Mouse (Mus musculus) adrenal gland, adult 2 months (tissue): ENCODE measurements around the gene Eef1e1. TPM values are rescaled to one million over a fixed set of nuclear protein-coding genes. Genes with fewer than 3 reads are reported as not detected.
A peak's percentile ranks its signal among the peaks of the same experiment; 100 is the strongest.

Experiments
- DNase-seq: peaks from one replicate; pipeline ENCODE4 v3.0.0; 2021
- polyA plus RNA-seq: library from polyadenylated mRNA; depleted of rRNA; stranded (reverse); fragments of >200 nt; gene quantifications from 2 replicates; pipeline ENCODE4 v1.2.3, GENCODE M21; 2012; rRNA removed
- total RNA-seq, 2 experiments: library from RNA; stranded (reverse); gene quantifications; 2 replicates each; pipeline ENCODE4 v1.2.3; 2021

The Eef1e1 gene
- total and polyA plus RNA-seq, 3 experiments = 1.7 to 39.7 (median 32.0) TPM

- DNase-seq = no peak
These were observed 34.5 kb downstream of the Eef1e1 start for GRCm38 (mm10) chr13:38624292-38624902.

- DNase-seq = peak; percentile 67
These were observed 35.6 kb downstream of the Eef1e1 start for GRCm38 (mm10) chr13:38623296-38623695.

- DNase-seq = peak; percentile 81
These were observed 40.7 kb downstream of the Eef1e1 start for GRCm38 (mm10) chr13:38618001-38618630.

- DNase-seq = peak; percentile 51
These were observed 42.0 kb downstream of the Eef1e1 start for GRCm38 (mm10) chr13:38616887-38617286.

GRCm38 (mm10) chr13:38615656-38616055, 43.2 kb downstream of the Eef1e1 start:
- DNase-seq = no peak

- DNase-seq = no peak
These were observed 44.6 kb downstream of the Eef1e1 start for GRCm38 (mm10) chr13:38614298-38614697.

- DNase-seq = no peak
These were observed 45.3 kb downstream of the Eef1e1 start for GRCm38 (mm10) chr13:38613583-38613982.

- DNase-seq = no peak
These were observed 46.2 kb downstream of the Eef1e1 start for GRCm38 (mm10) chr13:38612608-38613007.

- DNase-seq = no peak
These were observed 46.7 kb downstream of the Eef1e1 start for GRCm38 (mm10) chr13:38612179-38612578.

- peak; percentile 84 for DNase-seq
These were observed 48.5 kb downstream of the Eef1e1 start for GRCm38 (mm10) chr13:38610336-38610735.

- DNase-seq = no peak
These were observed 51.7 kb downstream of the Eef1e1 start for GRCm38 (mm10) chr13:38607130-38607529.

GRCm38 (mm10) chr13:38605353-38605752, 53.5 kb downstream of the Eef1e1 start:
- peak; percentile 78 for DNase-seq

GRCm38 (mm10) chr13:38602966-38603365, 55.9 kb downstream of the Eef1e1 start:
- peak; percentile 84 for DNase-seq

GRCm38 (mm10) chr13:38602243-38602832, 56.5 kb downstream of the Eef1e1 start:
- DNase-seq = no peak

- DNase-seq = no peak
These were observed 58.0 kb downstream of the Eef1e1 start for GRCm38 (mm10) chr13:38600811-38601210.

- no peak for DNase-seq
These were observed 61.8 kb downstream of the Eef1e1 start for GRCm38 (mm10) chr13:38597076-38597475.

- DNase-seq = no peak
These were observed 62.4 kb downstream of the Eef1e1 start for GRCm38 (mm10) chr13:38596461-38596860.

Other genes with a start within 250 kb of the Eef1e1 start
- 100 to 1,000 TPM; 150 to 169 TPM for gene Txndc5, start 130.2 kb downstream of the Eef1e1 start, total RNA-seq
- 299 and 338 TPM in 2 replicates for gene Txndc5, start 130.2 kb downstream of the Eef1e1 start, polyA plus RNA-seq
- 10 to 100 TPM; 18.3 to 25.2 TPM for gene Bloc1s5, start 23.9 kb downstream of the Eef1e1 start, total RNA-seq
- 5.3 and 5.9 TPM in 2 replicates for gene Bloc1s5, start 23.9 kb downstream of the Eef1e1 start, polyA plus RNA-seq